Comparison of ENCODE assay signal across 27 mouse cellular contexts in genomic region chr8:57451896-57452295, GRCm38 (mm10). TPM values are rescaled to one million over a fixed set of nuclear protein-coding genes. Genes with fewer than 3 reads are reported as not detected.
"Had no signal": no experiment of that assay in that cellular context is flagged by ENCODE, and none has a peak within 500 bp of the region (broad histone marks: within the 10 kb centered on the region; RNA-seq: fewer than 3 reads in every experiment).

No protein-coding gene starts in this region.

- H3K36me3 ChIP-seq: heart, embryonic 10.5 days; heart, embryonic 12.5 days; hindbrain, embryonic 10.5 days; hindbrain, embryonic 12.5 days; intestine, embryonic 15.5 days; limb, embryonic 10.5 days; limb, embryonic 12.5 days; liver, embryonic 13.5 days; liver, embryonic 15.5 days had no signal

- H3K9ac ChIP-seq: heart, embryonic 12.5 days; hindbrain, embryonic 12.5 days; hindbrain, embryonic 14.5 days; intestine, embryonic 15.5 days; limb, embryonic 12.5 days; liver, embryonic 13.5 days; liver, embryonic 15.5 days had no signal

- DNase-seq: gastrocnemius, adult 2 months; gastrocnemius, postnatal 10 days; gastrocnemius, postnatal 25 days; heart, adult 18-20 months; heart, postnatal 10 days; heart, postnatal 4 days; liver; liver, embryonic 13.5 days had no signal

- ATAC-seq: forebrain, embryonic 16.5 days; hindbrain, embryonic 16.5 days; inflammation-experienced regulatory T-cells, adult 6 months; intestine, embryonic 15.5 days; intestine, postnatal 0 days had no signal

- H3K27me3 ChIP-seq: heart, embryonic 12.5 days; hindbrain, embryonic 12.5 days; intestine, embryonic 15.5 days; limb, embryonic 12.5 days; liver, embryonic 13.5 days; liver, embryonic 15.5 days had no signal

- H3K4me2 ChIP-seq: heart, embryonic 12.5 days; hindbrain, embryonic 12.5 days; hindbrain, embryonic 14.5 days; intestine, embryonic 15.5 days; limb, embryonic 12.5 days; liver, embryonic 13.5 days; liver, embryonic 15.5 days had no signal

- H3K27ac ChIP-seq: gastrocnemius, adult 2 months; heart, embryonic 10.5 days; hindbrain, embryonic 10.5 days; hindbrain, embryonic 12.5 days; hindbrain, embryonic 14.5 days; intestine, embryonic 15.5 days; layer of hippocampus, adult 2 months; left cerebral cortex, adult 2 months; limb, embryonic 10.5 days; limb, embryonic 12.5 days; liver, embryonic 13.5 days; liver, embryonic 15.5 days had no signal

- H3K9me3 ChIP-seq: heart, embryonic 10.5 days; heart, embryonic 12.5 days; hindbrain, embryonic 10.5 days; hindbrain, embryonic 12.5 days; intestine, embryonic 15.5 days; limb, embryonic 10.5 days; limb, embryonic 12.5 days; liver, embryonic 13.5 days; liver, embryonic 15.5 days had no signal

- H3K4me1 ChIP-seq: heart, embryonic 10.5 days; hindbrain, embryonic 10.5 days; hindbrain, embryonic 12.5 days; intestine, embryonic 15.5 days; limb, embryonic 10.5 days; liver, embryonic 13.5 days; liver, embryonic 15.5 days had no signal

- H3K4me3 ChIP-seq: gastrocnemius, adult 2 months; heart, embryonic 10.5 days; heart, embryonic 12.5 days; hindbrain, embryonic 10.5 days; hindbrain, embryonic 12.5 days; intestine, embryonic 15.5 days; layer of hippocampus, adult 2 months; left cerebral cortex, adult 2 months; limb, embryonic 10.5 days; limb, embryonic 12.5 days; liver, embryonic 13.5 days; liver, embryonic 15.5 days had no signal

RNA-seq across cellular contexts. Expression of gene Scrg1, which starts 3.8 kb away (rescaled TPM):
- total RNA-seq: gastrocnemius, adult 2 months; gastrocnemius, postnatal 10 days; gastrocnemius, postnatal 25 days; granulocyte monocyte progenitor cell, adult 5-6 weeks; heart, adult 18-20 months; heart, adult 8-10 months; heart, postnatal 10 days; heart, postnatal 25 days; heart, postnatal 4 days had no signal
- polyA plus RNA-seq: inflammation-experienced regulatory T-cells, adult 6 months; kidney, embryonic 16.5 days; limb, embryonic 10.5 days had no signal
